8 mouse cellular contexts compared by ENCODE assay signal in the genomic region with DNA sequence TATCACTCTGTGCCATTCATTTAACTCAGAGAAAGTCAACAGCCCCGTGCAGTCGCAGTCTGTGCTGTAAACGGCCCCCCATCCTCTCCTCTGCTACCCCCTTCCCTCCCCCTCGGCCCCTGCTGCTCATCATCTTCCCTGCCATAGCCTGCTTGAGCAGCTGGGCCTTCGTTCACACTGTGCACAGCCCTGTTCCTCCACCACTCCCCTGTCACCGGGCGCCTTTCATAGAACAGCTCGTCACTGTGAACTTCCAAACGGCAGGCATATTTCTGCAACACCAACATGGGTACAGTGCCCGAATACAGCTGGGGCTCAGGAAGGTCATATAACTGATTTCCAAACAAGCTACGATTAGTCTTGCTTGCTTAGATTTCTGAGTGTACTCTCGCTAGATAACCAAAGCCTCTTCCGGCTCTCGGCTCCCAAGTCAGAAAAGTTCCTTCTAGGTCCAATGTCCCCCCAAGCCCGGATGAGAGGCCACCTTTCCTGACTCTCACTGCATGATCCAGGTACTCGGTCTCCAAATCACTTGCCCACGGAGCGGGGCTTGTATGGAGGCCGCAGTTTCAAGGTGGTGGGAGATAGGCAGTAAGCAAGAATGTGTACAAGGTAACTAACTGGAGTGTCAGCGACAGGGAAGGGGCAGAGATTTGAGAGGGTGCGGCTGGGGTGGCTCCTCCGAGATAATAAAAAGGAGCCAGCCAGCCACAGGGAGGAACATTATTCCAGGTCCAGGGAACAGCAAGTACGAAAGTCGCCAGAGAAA.
DNase-seq lines count a peak whose midpoint lies in the region; ATAC-seq and TF ChIP-seq lines count a peak whose summit lies in the region.

No protein-coding gene starts in this region.

- no peak overlapping the region for H3K27ac ChIP-seq in heart, embryonic 15.5 days
- no peak overlapping the region for H3K27ac ChIP-seq in hindbrain, embryonic 14.5 days
- no peak overlapping the region for H3K27ac ChIP-seq in midbrain, embryonic 14.5 days (replicated peaks; ENCODE audit: low read depth, low read length)

- TF ChIP-seq POLR2A in brain, embryonic 14.5 days (IDR thresholded peaks at IDR 0.05; ENCODE audit: borderline replicate concordance, extremely low read depth, insufficient read depth, insufficient read length, poor library complexity, severe bottlenecking), result no peak

- H3K4me3 ChIP-seq in heart, embryonic 15.5 days, result peak overlapping the region; percentile 36
- H3K4me3 ChIP-seq in hindbrain, embryonic 14.5 days (replicated peaks; ENCODE audit: low read length), result peak overlapping the region; percentile 25
- peak overlapping the region; percentile 30 for H3K4me3 ChIP-seq in midbrain, embryonic 14.5 days (replicated peaks; ENCODE audit: low read depth, low read length)

- no peaks in the 10 kb centered on the region for H3K9me3 ChIP-seq in heart, embryonic 15.5 days (replicated peaks)
- no peaks in the 10 kb centered on the region for H3K9me3 ChIP-seq in hindbrain, embryonic 14.5 days (ENCODE audit: control insufficient read depth, low read length)
- no peaks in the 10 kb centered on the region for H3K9me3 ChIP-seq in midbrain, embryonic 14.5 days (ENCODE audit: control insufficient read depth, low read length)

- TF ChIP-seq CTCF in brain, embryonic 14.5 days (IDR thresholded peaks at IDR 0.05; ENCODE audit: borderline replicate concordance, extremely low read depth, insufficient read depth, insufficient read length), result no peak

- H3K36me3 ChIP-seq in heart, embryonic 15.5 days, result no peaks in the 10 kb centered on the region
- H3K36me3 ChIP-seq in hindbrain, embryonic 14.5 days (replicated peaks; ENCODE audit: control insufficient read depth, insufficient read depth), result no peaks in the 10 kb centered on the region
- H3K36me3 ChIP-seq in midbrain, embryonic 14.5 days (ENCODE audit: control insufficient read depth, insufficient read depth, low read length), result no peaks in the 10 kb centered on the region

- H3K9ac ChIP-seq in heart, embryonic 15.5 days, result 0 out of 2 replicates have a peak overlapping the region, but pooled peaks have one; percentile 22
- H3K9ac ChIP-seq in hindbrain, embryonic 14.5 days, result peak overlapping the region; percentile 43
- H3K9ac ChIP-seq in midbrain, embryonic 14.5 days (replicated peaks; ENCODE audit: low read length), result peak overlapping the region; percentile 42

- peaks cover 4% of the 10 kb centered on the region; the same call in 1 of the 2 replicates for H3K27me3 ChIP-seq in heart, embryonic 15.5 days
- H3K27me3 ChIP-seq in hindbrain, embryonic 14.5 days (ENCODE audit: control insufficient read depth, insufficient read depth, low read length), result peaks cover 18% of the 10 kb centered on the region
- H3K27me3 ChIP-seq in midbrain, embryonic 14.5 days (ENCODE audit: control insufficient read depth, insufficient read depth, low read length), result peaks cover 19% of the 10 kb centered on the region

- peak; percentile 45; the same call in 1 of the 2 replicates for ATAC-seq in heart, embryonic 15.5 days (replicated peaks; ENCODE audit: insufficient number of reproducible peaks, insufficient read depth, low FRiP score, low read depth)
- peak; percentile 38; the same call in 1 of the 2 replicates for ATAC-seq in hindbrain, embryonic 14.5 days (ENCODE audit: low FRiP score)
- ATAC-seq in midbrain, embryonic 14.5 days (ENCODE audit: low FRiP score, low TSS enrichment), result no peak
- ATAC-seq in megakaryocyte-erythroid progenitor cell, adult 5-6 weeks (replicated peaks; ENCODE audit: low FRiP score, low TSS enrichment, poor library complexity, severe bottlenecking), result no peak

- intact Hi-C loops in left cerebral cortex, postnatal 10 days (cut with DNase I), result loop anchor here (2.0 kb wide), 2 partner anchors 74 to 160 kb away; partner anchors contain the start of gene Neurl1a

- H3K4me1 ChIP-seq in heart, embryonic 15.5 days (replicated peaks), result peaks cover 43% of the 10 kb centered on the region
- H3K4me1 ChIP-seq in hindbrain, embryonic 14.5 days (replicated peaks; ENCODE audit: control insufficient read depth, insufficient read depth, low read length), result peaks cover 37% of the 10 kb centered on the region
- peaks cover 26% of the 10 kb centered on the region for H3K4me1 ChIP-seq in midbrain, embryonic 14.5 days (ENCODE audit: control insufficient read depth, insufficient read depth, low read length)

- DNase-seq in heart, adult 9 months (ENCODE audit: low spot score in 2 of 2), result no peak
- peak; percentile 54 for DNase-seq in brain, embryonic 14.5 days (ENCODE audit: low read depth)
- no peak for DNase-seq in hindbrain, embryonic 14.5 days (ENCODE audit: low spot score)
- DNase-seq in midbrain, embryonic 14.5 days, result no peak
- no peak for DNase-seq in spleen, adult 12 weeks (ENCODE audit: low spot score)
- no peak for DNase-seq in left cerebral cortex, postnatal 10 days (ENCODE audit: extremely low spot score in 1 of 2, low spot score in 2 of 2)

- WGBS in heart, embryonic 15.5 days, result 38% methylated on average over 24 of the region's 24 CpGs
- WGBS in hindbrain, embryonic 14.5 days, result 24% methylated on average over 24 of the region's 24 CpGs
- 26% methylated on average over 24 of the region's 24 CpGs for WGBS in midbrain, embryonic 14.5 days

- H3K4me2 ChIP-seq in heart, embryonic 15.5 days, result peak overlapping the region; percentile 65
- peak overlapping the region; percentile 63 for H3K4me2 ChIP-seq in hindbrain, embryonic 14.5 days (replicated peaks)
- H3K4me2 ChIP-seq in midbrain, embryonic 14.5 days (ENCODE audit: low read length), result peak overlapping the region; percentile 69

Comparison
In these comparisons a context has a peak if more than half of its experiments do, and no peak if none do; other contexts are left out.
1. ATAC-seq: peak in heart, embryonic 15.5 days (single experiment) and hindbrain, embryonic 14.5 days (single experiment); none in midbrain, embryonic 14.5 days (single experiment) and megakaryocyte-erythroid progenitor cell, adult 5-6 weeks (single experiment).
2. Peak in every context shown above with its lines, with median percentiles within 50 percentile points of each other: H3K4me2 ChIP-seq, H3K4me3 ChIP-seq and H3K9ac ChIP-seq.